Mouse (Mus musculus): ENCODE results near the gene Itga9. TPM values are rescaled to one million over a fixed set of nuclear protein-coding genes. Genes with fewer than 3 reads are reported as not detected.

The Itga9 gene
- polyA plus RNA-seq, 1 experiment, result not detected

DNA sequence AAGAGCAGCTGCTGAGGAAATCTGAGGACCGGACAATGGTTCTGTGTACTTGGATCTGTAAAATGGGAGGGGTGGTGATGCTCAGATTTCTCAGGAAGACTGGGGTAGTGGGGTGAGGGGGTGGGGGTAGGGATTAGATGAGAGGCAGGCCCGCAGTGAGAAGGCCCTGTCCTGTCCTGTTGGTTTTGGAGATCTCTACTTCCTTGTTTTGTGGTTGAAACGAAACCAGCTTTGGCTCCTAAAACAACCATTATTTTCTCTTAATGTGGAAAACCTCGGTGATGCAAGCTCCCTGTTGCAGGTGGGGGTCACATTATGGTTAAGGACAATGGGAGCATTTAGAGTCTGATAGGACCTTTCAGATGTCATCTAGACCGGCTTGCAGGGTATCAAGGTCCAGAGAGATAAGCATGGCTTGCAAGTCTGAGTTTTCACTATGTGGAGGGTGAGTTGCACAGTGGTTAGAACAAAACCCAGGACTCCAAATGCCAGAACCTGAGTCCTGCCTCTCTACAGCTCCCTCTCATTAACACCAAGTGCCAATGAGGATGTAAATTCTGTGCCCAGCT is 32.2 kb downstream of the Itga9 start:
- Histone ChIP-seq H3ac (ENCODE audit: control insufficient read depth, insufficient read length, low read depth) (no peak overlapping the region), H3K27me3 (ENCODE audit: control insufficient read depth, insufficient read depth, insufficient read length) (no peaks in the 10 kb centered on the region), H3K36me3 (ENCODE audit: control insufficient read depth, insufficient read depth) (no peaks in the 10 kb centered on the region), H3K79me2 (ENCODE audit: control insufficient read depth, insufficient read depth) (no peaks in the 10 kb centered on the region), H3K79me3 (ENCODE audit: low read depth) (no peaks in the 10 kb centered on the region), H3K4me3 (ENCODE audit: insufficient read depth, poor library complexity, severe bottlenecking) (no peak overlapping the region)
- TF ChIP-seq CTCF (IDR thresholded peaks at IDR 0.05; ENCODE audit: control insufficient read depth, insufficient read depth, insufficient read length) (no peak), MAX (IDR thresholded peaks at IDR 0.05) (no peak), MYOG (IDR thresholded peaks at IDR 0.05; ENCODE audit: control insufficient read depth, extremely low read depth, insufficient read length) (no peak), USF1 (IDR thresholded peaks at IDR 0.05; ENCODE audit: low read depth) (no peak), MYOD1 (IDR thresholded peaks at IDR 0.05; ENCODE audit: control insufficient read depth, insufficient read length, low read depth) (no peak), FOSL1 (IDR thresholded peaks at IDR 0.05; ENCODE audit: insufficient read depth, low read length, poor library complexity, severe bottlenecking) (no peak), CEBPB (IDR thresholded peaks at IDR 0.05; ENCODE audit: low read depth) (no peak)

GRCm38 (mm10) chr9:118645698-118646355 is 39.3 kb downstream of the Itga9 start:
- TF ChIP-seq MYOG (IDR thresholded peaks at IDR 0.05; ENCODE audit: control insufficient read depth, extremely low read depth, insufficient read length) (no peak), FOSL1 (IDR thresholded peaks at IDR 0.05; ENCODE audit: insufficient read depth, low read length, poor library complexity, severe bottlenecking) (no peak), CTCF (IDR thresholded peaks at IDR 0.05; ENCODE audit: control insufficient read depth, insufficient read depth, insufficient read length) (no peak), MAX (IDR thresholded peaks at IDR 0.05) (no peak), CEBPB (IDR thresholded peaks at IDR 0.05; ENCODE audit: low read depth) (no peak)
- no peak overlapping the region for H3K4me3 ChIP-seq (ENCODE audit: insufficient read depth, poor library complexity, severe bottlenecking)
- H3K79me3 ChIP-seq (ENCODE audit: low read depth), result no peaks in the 10 kb centered on the region
- no peaks in the 10 kb centered on the region for H3K79me2 ChIP-seq (ENCODE audit: control insufficient read depth, insufficient read depth)
- H3K36me3 ChIP-seq (ENCODE audit: control insufficient read depth, insufficient read depth), result no peaks in the 10 kb centered on the region
- H3ac ChIP-seq (ENCODE audit: control insufficient read depth, insufficient read length, low read depth), result no peak overlapping the region
- peaks cover 5% of the 10 kb centered on the region for H3K27me3 ChIP-seq (ENCODE audit: control insufficient read depth, insufficient read depth, insufficient read length)

GRCm38 (mm10) chr9:118647495-118647894 is 41.0 kb downstream of the Itga9 start:
- Histone ChIP-seq H3ac (ENCODE audit: control insufficient read depth, insufficient read length, low read depth) (no peak overlapping the region), H3K79me2 (ENCODE audit: control insufficient read depth, insufficient read depth) (no peaks in the 10 kb centered on the region), H3K4me3 (ENCODE audit: insufficient read depth, poor library complexity, severe bottlenecking) (no peak overlapping the region), H3K79me3 (ENCODE audit: low read depth) (no peaks in the 10 kb centered on the region), H3K36me3 (ENCODE audit: control insufficient read depth, insufficient read depth) (no peaks in the 10 kb centered on the region), H3K27me3 (ENCODE audit: control insufficient read depth, insufficient read depth, insufficient read length) (peaks cover 5% of the 10 kb centered on the region)
- TF ChIP-seq CEBPB (IDR thresholded peaks at IDR 0.05; ENCODE audit: low read depth) (no peak), MYOD1 (IDR thresholded peaks at IDR 0.05; ENCODE audit: control insufficient read depth, insufficient read length, low read depth) (no peak), MAX (IDR thresholded peaks at IDR 0.05) (no peak), CTCF (IDR thresholded peaks at IDR 0.05; ENCODE audit: control insufficient read depth, insufficient read depth, insufficient read length) (no peak), MYOG (IDR thresholded peaks at IDR 0.05; ENCODE audit: control insufficient read depth, extremely low read depth, insufficient read length) (no peak), FOSL1 (IDR thresholded peaks at IDR 0.05; ENCODE audit: insufficient read depth, low read length, poor library complexity, severe bottlenecking) (no peak), USF1 (IDR thresholded peaks at IDR 0.05; ENCODE audit: low read depth) (no peak)

DNA sequence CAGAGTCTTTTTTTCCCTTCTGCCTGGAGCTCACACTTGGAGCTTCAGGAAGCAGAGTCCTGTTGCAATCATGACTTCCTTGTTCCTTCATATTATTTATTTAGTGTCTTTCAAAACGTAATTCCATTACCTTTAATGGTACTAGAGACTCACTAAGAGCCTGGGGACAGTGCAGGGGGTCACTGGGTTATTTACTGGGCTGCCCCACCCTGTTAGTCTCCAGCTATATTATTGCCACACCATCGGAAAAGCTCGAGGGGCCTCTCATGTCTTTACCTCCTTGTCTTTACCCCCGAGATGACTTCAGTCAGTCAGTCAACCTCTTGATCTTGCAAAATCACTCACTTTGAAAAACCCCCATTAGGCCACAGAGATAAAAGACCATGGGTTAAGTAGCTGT is 44.5 kb downstream of the Itga9 start:
- Histone ChIP-seq H3ac (ENCODE audit: control insufficient read depth, insufficient read length, low read depth) (no peak overlapping the region), H3K4me3 (ENCODE audit: insufficient read depth, poor library complexity, severe bottlenecking) (no peak overlapping the region), H3K79me2 (ENCODE audit: control insufficient read depth, insufficient read depth) (no peaks in the 10 kb centered on the region), H3K79me3 (ENCODE audit: low read depth) (no peaks in the 10 kb centered on the region), H3K36me3 (ENCODE audit: control insufficient read depth, insufficient read depth) (no peaks in the 10 kb centered on the region), H3K27me3 (ENCODE audit: control insufficient read depth, insufficient read depth, insufficient read length) (no peaks in the 10 kb centered on the region)
- TF ChIP-seq MYOD1 (IDR thresholded peaks at IDR 0.05; ENCODE audit: control insufficient read depth, insufficient read length, low read depth), result no peak
- TF ChIP-seq CEBPB (IDR thresholded peaks at IDR 0.05; ENCODE audit: low read depth), result no peak
- TF ChIP-seq CTCF (IDR thresholded peaks at IDR 0.05; ENCODE audit: control insufficient read depth, insufficient read depth, insufficient read length), result no peak
- no peak for TF ChIP-seq MYOG (IDR thresholded peaks at IDR 0.05; ENCODE audit: control insufficient read depth, extremely low read depth, insufficient read length)
- TF ChIP-seq USF1 (IDR thresholded peaks at IDR 0.05; ENCODE audit: low read depth), result no peak
- no peak for TF ChIP-seq MAX (IDR thresholded peaks at IDR 0.05)
- TF ChIP-seq FOSL1 (IDR thresholded peaks at IDR 0.05; ENCODE audit: insufficient read depth, low read length, poor library complexity, severe bottlenecking), result no peak

DNA sequence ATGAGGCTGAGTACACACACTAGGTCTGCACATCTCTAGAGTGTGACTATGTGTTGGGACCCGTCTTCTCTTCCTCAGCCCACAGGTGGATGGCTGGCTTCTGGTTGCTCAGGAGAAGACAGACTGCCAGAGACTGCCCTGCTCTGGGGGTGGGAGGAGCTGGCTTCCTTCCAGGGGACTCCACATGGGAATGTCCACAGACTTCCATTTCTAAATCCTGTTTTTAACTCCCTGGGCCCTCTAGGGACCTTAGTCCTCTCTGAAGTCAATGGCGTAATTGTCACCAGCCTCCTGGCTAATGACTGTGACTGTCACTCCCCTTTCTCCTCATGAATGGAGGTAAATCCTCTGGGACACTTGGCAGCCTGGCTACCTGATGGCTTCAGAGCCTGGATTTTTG is 45.4 kb downstream of the Itga9 start:
- Histone ChIP-seq H3ac (ENCODE audit: control insufficient read depth, insufficient read length, low read depth) (no peak overlapping the region), H3K4me3 (ENCODE audit: insufficient read depth, poor library complexity, severe bottlenecking) (no peak overlapping the region)
- TF ChIP-seq MYOG (IDR thresholded peaks at IDR 0.05; ENCODE audit: control insufficient read depth, extremely low read depth, insufficient read length), result no peak
- no peak for TF ChIP-seq MYOD1 (IDR thresholded peaks at IDR 0.05; ENCODE audit: control insufficient read depth, insufficient read length, low read depth)
- no peak for TF ChIP-seq CTCF (IDR thresholded peaks at IDR 0.05; ENCODE audit: control insufficient read depth, insufficient read depth, insufficient read length)
- TF ChIP-seq USF1 (IDR thresholded peaks at IDR 0.05; ENCODE audit: low read depth), result no peak
- no peak for TF ChIP-seq FOSL1 (IDR thresholded peaks at IDR 0.05; ENCODE audit: insufficient read depth, low read length, poor library complexity, severe bottlenecking)
- TF ChIP-seq MAX (IDR thresholded peaks at IDR 0.05), result no peak
- no peak for TF ChIP-seq CEBPB (IDR thresholded peaks at IDR 0.05; ENCODE audit: low read depth)

More for the DNA sequence above, 45.4 kb downstream of the Itga9 start:
- Histone ChIP-seq H3K36me3 (ENCODE audit: control insufficient read depth, insufficient read depth) (no peaks in the 10 kb centered on the region), H3K79me3 (ENCODE audit: low read depth) (no peaks in the 10 kb centered on the region), H3K79me2 (ENCODE audit: control insufficient read depth, insufficient read depth) (no peaks in the 10 kb centered on the region), H3K27me3 (ENCODE audit: control insufficient read depth, insufficient read depth, insufficient read length) (no peaks in the 10 kb centered on the region)
